20 mouse cellular contexts compared by ENCODE assay signal in genomic region chrX:101084192-101084591, GRCm38 (mm10). TPM values are rescaled to one million over a fixed set of nuclear protein-coding genes. Genes with fewer than 3 reads are reported as not detected.
A peak's percentile ranks its signal among the peaks of the same experiment; 100 is the strongest.
DNase-seq lines count a peak whose midpoint lies in the region; ATAC-seq and TF ChIP-seq lines count a peak whose summit lies in the region.
"Had no signal": no experiment of that assay in that cellular context is flagged by ENCODE, and none has a peak within 500 bp of the region (broad histone marks: within the 10 kb centered on the region; RNA-seq: fewer than 3 reads in every experiment).

No protein-coding gene starts in this region.

- no peaks in the 10 kb centered on the region for H3K4me1 ChIP-seq in heart, embryonic 12.5 days (replicated peaks)
- H3K4me1 ChIP-seq in liver, embryonic 12.5 days = no peaks in the 10 kb centered on the region
- H3K4me1 ChIP-seq in liver, embryonic 11.5 days (replicated peaks; ENCODE audit: control insufficient read depth, insufficient read depth, low read length) = no peaks in the 10 kb centered on the region
- H3K4me1 ChIP-seq in limb, embryonic 14.5 days (ENCODE audit: control insufficient read depth, insufficient read depth, low read length) = no peaks in the 10 kb centered on the region
- H3K4me1 ChIP-seq: limb, embryonic 15.5 days; lung, embryonic 15.5 days; neural tube, embryonic 12.5 days had no signal

- H3K4me2 ChIP-seq in heart, embryonic 12.5 days = peak overlapping the region; percentile 82; the same call in 1 of the 2 replicates
- 0 out of 2 replicates have a peak overlapping the region, but pooled peaks have one; percentile 59 for H3K4me2 ChIP-seq in liver, embryonic 12.5 days
- H3K4me2 ChIP-seq in liver, embryonic 11.5 days = no peak overlapping the region; the same call in 1 of the 2 replicates
- peak overlapping the region; percentile 52; the same call in 1 of the 2 replicates for H3K4me2 ChIP-seq in limb, embryonic 14.5 days (replicated peaks; ENCODE audit: low read depth, low read length, severe bottlenecking)

- H3K9ac ChIP-seq in heart, embryonic 12.5 days = no peak overlapping the region
- no peak overlapping the region for H3K9ac ChIP-seq in liver, embryonic 12.5 days
- no peak overlapping the region for H3K9ac ChIP-seq in liver, embryonic 11.5 days (ENCODE audit: low read depth, low read length)
- no peak overlapping the region for H3K9ac ChIP-seq in limb, embryonic 14.5 days (ENCODE audit: low read depth, low read length, severe bottlenecking)
- H3K9ac ChIP-seq: limb, embryonic 15.5 days; lung, embryonic 15.5 days; neural tube, embryonic 12.5 days had no signal

- ATAC-seq in heart, embryonic 12.5 days (ENCODE audit: insufficient number of reproducible peaks, low FRiP score) = no peak
- ATAC-seq in liver, embryonic 12.5 days = no peak
- no peak for ATAC-seq in liver, embryonic 11.5 days (replicated peaks; ENCODE audit: low FRiP score)
- ATAC-seq in limb, embryonic 14.5 days (ENCODE audit: low FRiP score, low read depth) = no peak

- H3K27ac ChIP-seq in heart, embryonic 12.5 days (ENCODE audit: poor library complexity, severe bottlenecking) = no peak overlapping the region
- no peak overlapping the region for H3K27ac ChIP-seq in liver, embryonic 12.5 days
- H3K27ac ChIP-seq in liver, embryonic 11.5 days (ENCODE audit: low read depth, low read length) = no peak overlapping the region
- no peak overlapping the region for H3K27ac ChIP-seq in limb, embryonic 14.5 days (replicated peaks; ENCODE audit: low read depth, low read length)
- H3K27ac ChIP-seq: heart, adult 2 months; limb, embryonic 15.5 days; lung, embryonic 15.5 days; neural tube, embryonic 12.5 days had no signal

- DNase-seq in heart, postnatal 4 days = no peak
- DNase-seq in liver, embryonic 11.5 days (ENCODE audit: low spot score) = no peak
- peak; percentile 95 for DNase-seq in R1 (ENCODE audit: low read depth, low spot score)
- DNase-seq in limb, embryonic 14.5 days (ENCODE audit: low spot score) = no peak
- no peak for DNase-seq in right cerebral cortex, postnatal 14 days
- DNase-seq in retina, postnatal 1 day = no peak
- DNase-seq: adrenal gland, adult 8-10 months; B cell, adult 2 months; cerebellum, postnatal 36 days; heart, adult 2 months; kidney, postnatal 36 days; thymus, adult 2 months had no signal

- H3K9me3 ChIP-seq in heart, embryonic 12.5 days (replicated peaks) = no peaks in the 10 kb centered on the region
- no peaks in the 10 kb centered on the region for H3K9me3 ChIP-seq in liver, embryonic 12.5 days (replicated peaks)
- no peaks in the 10 kb centered on the region for H3K9me3 ChIP-seq in liver, embryonic 11.5 days (ENCODE audit: control insufficient read depth, low read length)
- H3K9me3 ChIP-seq in limb, embryonic 14.5 days (ENCODE audit: control insufficient read depth, low read length) = no peaks in the 10 kb centered on the region
- H3K9me3 ChIP-seq: limb, embryonic 15.5 days; lung, embryonic 15.5 days; neural tube, embryonic 12.5 days had no signal

- no peaks in the 10 kb centered on the region for H3K36me3 ChIP-seq in heart, embryonic 12.5 days
- H3K36me3 ChIP-seq in liver, embryonic 12.5 days = no peaks in the 10 kb centered on the region
- no peaks in the 10 kb centered on the region for H3K36me3 ChIP-seq in liver, embryonic 11.5 days (ENCODE audit: control insufficient read depth, insufficient read depth, low read length)
- H3K36me3 ChIP-seq in limb, embryonic 14.5 days (ENCODE audit: control insufficient read depth, insufficient read depth, low read length) = no peaks in the 10 kb centered on the region
- H3K36me3 ChIP-seq: limb, embryonic 15.5 days; lung, embryonic 15.5 days; neural tube, embryonic 12.5 days had no signal

- peaks cover 30% of the 10 kb centered on the region for H3K27me3 ChIP-seq in heart, embryonic 12.5 days (replicated peaks)
- H3K27me3 ChIP-seq in liver, embryonic 12.5 days (replicated peaks) = peaks cover 33% of the 10 kb centered on the region
- no peaks in the 10 kb centered on the region; the same call in 1 of the 2 replicates for H3K27me3 ChIP-seq in liver, embryonic 11.5 days (replicated peaks; ENCODE audit: control insufficient read depth, insufficient read depth, low read length)
- H3K27me3 ChIP-seq in limb, embryonic 14.5 days (ENCODE audit: control insufficient read depth, insufficient read depth, low read length) = peaks cover 8% of the 10 kb centered on the region; the same call in 1 of the 2 replicates
- H3K27me3 ChIP-seq: neural tube, embryonic 12.5 days had no signal

- WGBS in heart, embryonic 12.5 days = 53% methylated on average over 2 of the region's 2 CpGs
- WGBS in liver, embryonic 12.5 days (ENCODE audit: insufficient replicate concordance) = 55% methylated on average over 2 of the region's 2 CpGs
- 59% methylated on average over 2 of the region's 2 CpGs for WGBS in liver, embryonic 11.5 days
- WGBS in limb, embryonic 14.5 days = 47% methylated on average over 2 of the region's 2 CpGs

- H3K4me3 ChIP-seq in heart, embryonic 12.5 days = no peak overlapping the region
- no peak overlapping the region for H3K4me3 ChIP-seq in liver, embryonic 12.5 days
- H3K4me3 ChIP-seq in liver, embryonic 11.5 days (ENCODE audit: low read depth, low read length) = no peak overlapping the region
- peak overlapping the region; percentile 28; the same call in 1 of the 2 replicates for H3K4me3 ChIP-seq in limb, embryonic 14.5 days (replicated peaks; ENCODE audit: low read length)
- H3K4me3 ChIP-seq: heart, adult 2 months had no signal

- TF ChIP-seq POLR2A in limb, embryonic 14.5 days (IDR thresholded peaks at IDR 0.05; ENCODE audit: borderline replicate concordance, extremely low read depth, insufficient read depth, insufficient read length) = no peak

RNA-seq across cellular contexts. Expression of gene Slc7a3, which starts 1.6 kb away (rescaled TPM):
- 0.24 and 0.71 TPM in 2 replicates for polyA plus RNA-seq in heart, embryonic 12.5 days (2016; fragmentation: Nextera tagmentation; extraction: Ambion mirVana)
- not detected for total RNA-seq in heart, postnatal 4 days (2021)
- polyA plus RNA-seq in liver, embryonic 12.5 days (2016; fragmentation: Nextera tagmentation; extraction: Ambion mirVana) = 1.7 TPM in 2 replicates
- 2.9 and 4.0 TPM in 2 replicates for polyA plus RNA-seq in liver, embryonic 11.5 days (2014; fragmentation: Nextera tagmentation; extraction: Ambion mirVana)
- polyA plus RNA-seq in limb, embryonic 14.5 days (2012; rRNA removed) = 6.1 and 7.7 TPM in 2 replicates
- 2.6 and 3.0 TPM in 2 replicates for polyA plus RNA-seq in limb, embryonic 14.5 days (2014; fragmentation: Nextera tagmentation; extraction: Ambion mirVana)
- total RNA-seq: gastrocnemius, adult 18-20 months; heart, adult 2 months; hematopoietic stem cell, adult 5-6 weeks; megakaryocyte, adult 5-6 weeks had no signal

RNA-seq across cellular contexts. Expression of gene Tex11, which starts 24.7 kb away (rescaled TPM):
- polyA plus RNA-seq in heart, embryonic 12.5 days (2016; fragmentation: Nextera tagmentation; extraction: Ambion mirVana) = 0.23 and 0.29 TPM in 2 replicates
- under 1 TPM; 0.32 to 0.93 TPM for total RNA-seq in heart, postnatal 4 days (2021)
- polyA plus RNA-seq in liver, embryonic 12.5 days (2016; fragmentation: Nextera tagmentation; extraction: Ambion mirVana) = 0.11 and 0.12 TPM in 2 replicates
- polyA plus RNA-seq in liver, embryonic 11.5 days (2014; fragmentation: Nextera tagmentation; extraction: Ambion mirVana) = 0.10 TPM in 1 of 2 replicates, not detected in the other
- polyA plus RNA-seq in limb, embryonic 14.5 days (2012; rRNA removed) = 0.03 and 0.04 TPM in 2 replicates
- polyA plus RNA-seq in limb, embryonic 14.5 days (2014; fragmentation: Nextera tagmentation; extraction: Ambion mirVana) = 0.22 TPM in 1 of 2 replicates, not detected in the other
- total RNA-seq: adrenal gland, adult 8-10 months; gastrocnemius, adult 18-20 months had no signal
- polyA plus RNA-seq: thymus, adult 2 months had no signal
